Mouse (Mus musculus): ENCODE measurements around the gene Gtf3a. TPM values are rescaled to one million over a fixed set of nuclear protein-coding genes. Genes with fewer than 3 reads are reported as not detected.
A peak's percentile ranks its signal among the peaks of the same experiment; 100 is the strongest.

The Gtf3a gene
- polyA plus RNA-seq, 1 experiment from 2014 or later = 114 TPM

DNA sequence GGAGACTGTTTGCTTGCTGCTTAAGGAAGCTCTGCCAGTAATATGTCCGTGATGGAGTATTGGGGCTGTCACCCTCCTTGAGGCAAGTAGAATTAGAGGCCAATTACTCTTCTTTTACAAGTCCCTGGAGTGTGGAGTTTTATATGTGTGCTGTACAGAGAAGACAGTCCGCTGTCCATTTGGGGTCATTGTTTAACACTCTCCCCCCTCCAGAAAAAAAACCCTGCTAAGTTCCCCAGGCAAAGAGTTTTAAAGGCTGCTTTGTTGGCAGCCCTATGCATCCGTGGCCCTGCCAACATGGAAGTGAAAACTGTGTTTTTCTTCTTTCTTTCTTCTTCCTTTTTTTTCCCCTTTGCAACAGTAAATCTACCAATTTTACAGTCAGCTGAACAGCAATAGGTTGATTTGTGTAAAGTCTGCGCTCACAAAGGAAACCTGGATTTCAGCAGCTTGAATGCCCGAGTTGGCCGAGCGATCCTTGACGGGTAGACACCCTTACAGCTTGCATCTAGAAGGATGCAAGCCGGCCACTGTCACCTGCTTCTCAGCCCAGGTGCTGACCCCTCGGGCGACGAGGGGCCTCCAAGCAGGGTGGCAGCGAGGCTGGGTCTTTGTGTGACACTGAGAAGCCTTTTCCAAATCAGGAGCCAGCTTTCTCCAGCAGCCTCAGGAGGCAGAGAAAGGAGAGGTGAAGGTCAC lies 20.4 kb downstream of the Gtf3a start:
- no peak overlapping the region for H3K4me3 ChIP-seq (replicated peaks)
- peak overlapping the region; percentile 27 for H3K4me2 ChIP-seq
- H3K27me3 ChIP-seq = peaks cover 25% of the 10 kb centered on the region
- peak; percentile 57; the same call in 1 of the 2 replicates for ATAC-seq (ENCODE audit: low FRiP score)
- WGBS = 16% methylated on average over 13 of the region's 13 CpGs
- H3K27ac ChIP-seq = peak overlapping the region; percentile 36; the same call in 1 of the 2 replicates
- H3K9ac ChIP-seq = no peak overlapping the region
- H3K4me1 ChIP-seq = peaks cover 13% of the 10 kb centered on the region
- no peaks in the 10 kb centered on the region for H3K36me3 ChIP-seq (replicated peaks)
- no peaks in the 10 kb centered on the region for H3K9me3 ChIP-seq

DNA sequence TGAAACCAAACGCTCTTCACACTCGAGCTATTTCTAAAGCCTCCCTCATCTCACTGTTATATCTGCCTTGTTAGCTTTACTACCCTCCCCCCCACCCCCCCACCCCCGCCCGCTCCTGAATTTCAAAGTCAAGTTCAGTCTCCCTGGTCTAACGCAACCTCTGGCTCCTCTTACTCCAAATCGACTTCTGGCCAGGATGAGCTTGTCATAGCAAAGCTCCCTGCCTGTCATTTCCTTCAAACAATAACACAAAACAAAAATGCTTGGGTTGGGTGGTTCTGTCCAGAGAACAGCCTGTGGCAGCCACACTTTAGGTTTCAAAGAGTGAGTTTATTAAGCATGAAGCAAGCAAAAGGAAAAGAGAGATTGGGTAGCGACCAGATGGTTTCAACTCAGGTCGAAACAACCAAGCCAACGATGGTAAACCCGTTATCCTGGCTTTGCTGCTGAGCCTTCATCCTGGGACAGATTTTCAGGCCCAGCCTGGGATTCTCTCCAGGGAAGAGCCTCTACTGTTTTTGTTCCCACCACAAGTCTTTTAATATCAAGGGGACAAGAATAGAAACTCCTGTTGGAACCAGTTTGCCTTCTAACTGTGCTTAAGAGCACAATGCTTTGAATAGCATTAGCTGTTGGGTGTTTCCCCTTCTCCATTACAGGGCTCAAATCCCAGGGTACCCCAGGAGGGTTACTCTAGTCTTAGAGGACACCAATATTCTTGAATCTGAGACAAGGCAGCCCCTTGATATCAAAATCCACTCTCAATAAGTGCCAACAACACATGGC lies 23.5 kb downstream of the Gtf3a start:
- no peak for ATAC-seq (ENCODE audit: low FRiP score)
- 82% methylated on average over 10 of the region's 10 CpGs for WGBS
- Histone ChIP-seq H3K9ac (no peak overlapping the region), H3K4me2 (no peak overlapping the region), H3K36me3 (replicated peaks) (no peaks in the 10 kb centered on the region), H3K4me1 (peaks cover 9% of the 10 kb centered on the region), H3K27me3 (peaks cover 26% of the 10 kb centered on the region), H3K27ac (no peak overlapping the region), H3K4me3 (replicated peaks) (no peak overlapping the region), H3K9me3 (no peaks in the 10 kb centered on the region)

DNA sequence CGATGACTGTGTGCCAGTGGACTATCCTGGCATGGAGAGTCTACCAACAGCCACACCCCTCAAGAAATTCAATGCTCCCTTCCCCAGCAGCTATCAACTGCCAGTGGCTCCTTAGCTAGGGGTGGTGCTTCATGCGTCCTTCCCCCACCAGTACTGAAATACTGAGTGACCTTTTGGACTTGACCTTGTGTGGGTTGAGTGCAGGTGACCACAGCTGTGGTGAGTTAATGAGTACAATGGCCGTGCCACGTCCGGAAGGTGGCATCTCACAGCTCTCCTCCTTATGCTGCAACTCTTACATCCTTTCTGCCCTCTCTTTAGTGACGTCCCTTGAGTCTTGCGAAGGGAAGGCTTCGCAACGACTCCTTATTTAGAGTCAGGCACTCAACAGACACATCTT lies 24.9 kb downstream of the Gtf3a start:
- H3K9ac ChIP-seq = no peak overlapping the region
- no peak overlapping the region for H3K4me3 ChIP-seq (replicated peaks)
- no peaks in the 10 kb centered on the region for H3K9me3 ChIP-seq
- ATAC-seq (ENCODE audit: low FRiP score) = no peak
- WGBS = 94% methylated on average over 9 of the region's 9 CpGs
- no peak overlapping the region for H3K4me2 ChIP-seq
- peaks cover 9% of the 10 kb centered on the region for H3K4me1 ChIP-seq
- no peaks in the 10 kb centered on the region for H3K36me3 ChIP-seq (replicated peaks)
- no peak overlapping the region for H3K27ac ChIP-seq
- H3K27me3 ChIP-seq = peaks cover 26% of the 10 kb centered on the region

DNA sequence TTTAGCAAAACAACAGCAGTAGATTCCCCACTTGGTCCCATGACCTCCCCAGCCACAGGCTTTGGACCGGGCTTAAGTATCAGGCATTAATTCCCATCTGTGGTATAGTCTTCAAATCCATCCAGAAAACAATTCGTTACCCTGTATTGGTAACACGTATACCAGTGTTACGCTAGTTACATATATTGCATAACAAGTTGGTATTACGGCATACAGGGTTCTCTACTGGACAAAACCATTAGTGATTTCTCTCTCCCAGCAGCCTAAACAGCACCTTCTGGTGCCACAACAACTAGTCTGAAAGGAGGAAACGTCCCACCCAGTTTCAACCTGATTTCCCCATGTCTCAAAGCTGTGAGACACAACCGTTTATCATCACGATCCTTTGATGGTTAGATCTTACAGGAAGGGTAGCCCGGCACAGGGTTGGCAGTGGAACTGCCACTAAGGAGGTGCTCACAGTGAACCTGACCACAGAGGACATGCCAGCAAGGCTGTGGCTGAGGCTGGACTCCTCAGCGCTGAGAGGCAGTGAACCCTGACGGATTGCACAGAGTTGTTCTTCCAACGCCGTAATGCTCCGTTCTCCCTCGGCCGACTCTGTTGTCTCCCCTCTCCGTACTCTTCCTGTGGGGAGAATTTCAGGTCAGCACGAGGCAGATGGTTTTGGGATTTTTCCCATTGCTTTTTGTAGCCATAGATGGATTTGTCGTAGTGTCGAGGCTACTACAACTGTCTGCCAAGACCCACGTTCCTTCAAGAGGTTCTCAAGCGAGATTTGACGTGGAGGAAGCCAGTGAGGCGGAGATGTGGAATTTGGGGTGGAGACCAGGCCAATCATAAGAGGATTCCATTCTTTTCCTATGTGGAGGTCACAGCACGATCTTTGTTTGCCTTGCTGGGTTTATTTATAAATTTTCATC lies 25.7 kb downstream of the Gtf3a start:
- no peak for ATAC-seq (ENCODE audit: low FRiP score)
- Histone ChIP-seq H3K9me3 (no peaks in the 10 kb centered on the region), H3K4me3 (replicated peaks) (no peak overlapping the region), H3K9ac (no peak overlapping the region), H3K36me3 (replicated peaks) (no peaks in the 10 kb centered on the region), H3K4me1 (peaks cover 2% of the 10 kb centered on the region), H3K4me2 (no peak overlapping the region), H3K27ac (no peak overlapping the region), H3K27me3 (peaks cover 26% of the 10 kb centered on the region)
- 87% methylated on average over 25 of the region's 25 CpGs for WGBS

- Histone ChIP-seq H3K9me3 (no peaks in the 10 kb centered on the region), H3K9ac (no peak overlapping the region), H3K27me3 (peaks cover 26% of the 10 kb centered on the region), H3K36me3 (replicated peaks) (no peaks in the 10 kb centered on the region), H3K4me1 (no peaks in the 10 kb centered on the region), H3K4me3 (replicated peaks) (no peak overlapping the region), H3K27ac (no peak overlapping the region), H3K4me2 (no peak overlapping the region)
- 83% methylated on average over 13 of the region's 13 CpGs for WGBS
- no peak for ATAC-seq (ENCODE audit: low FRiP score)
These were observed 26.3 kb downstream of the Gtf3a start for GRCm38 (mm10) chr5:146974781-146975123.

DNA sequence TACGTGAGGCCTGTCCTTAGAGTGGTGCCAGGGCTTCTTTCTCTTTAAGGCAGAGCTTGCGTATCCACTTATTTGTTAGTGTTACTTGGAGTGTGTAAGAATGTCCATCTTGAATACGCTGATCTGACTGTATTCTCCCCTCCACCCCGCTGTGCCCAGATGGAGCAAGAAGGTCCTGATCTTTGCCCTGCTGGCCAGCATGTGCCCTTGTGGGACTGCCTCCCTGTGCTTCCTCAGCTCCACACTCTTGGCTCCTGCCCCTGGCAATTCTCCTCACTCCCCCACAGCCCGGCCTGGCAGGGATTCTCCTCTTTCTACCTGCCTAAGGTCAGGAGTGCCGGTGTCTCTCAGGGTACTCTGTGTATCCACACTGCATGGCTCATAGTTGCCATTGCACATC lies 32.9 kb downstream of the Gtf3a start:
- no peak overlapping the region for H3K4me2 ChIP-seq
- 84% methylated on average over 6 of the region's 6 CpGs for WGBS
- H3K27me3 ChIP-seq = peaks cover 38% of the 10 kb centered on the region
- no peaks in the 10 kb centered on the region for H3K36me3 ChIP-seq (replicated peaks)
- no peak overlapping the region for H3K27ac ChIP-seq
- peaks cover 5% of the 10 kb centered on the region; the same call in 1 of the 2 replicates for H3K4me1 ChIP-seq
- H3K4me3 ChIP-seq (replicated peaks) = no peak overlapping the region
- no peak for ATAC-seq (ENCODE audit: low FRiP score)
- no peaks in the 10 kb centered on the region for H3K9me3 ChIP-seq
- no peak overlapping the region for H3K9ac ChIP-seq

DNA sequence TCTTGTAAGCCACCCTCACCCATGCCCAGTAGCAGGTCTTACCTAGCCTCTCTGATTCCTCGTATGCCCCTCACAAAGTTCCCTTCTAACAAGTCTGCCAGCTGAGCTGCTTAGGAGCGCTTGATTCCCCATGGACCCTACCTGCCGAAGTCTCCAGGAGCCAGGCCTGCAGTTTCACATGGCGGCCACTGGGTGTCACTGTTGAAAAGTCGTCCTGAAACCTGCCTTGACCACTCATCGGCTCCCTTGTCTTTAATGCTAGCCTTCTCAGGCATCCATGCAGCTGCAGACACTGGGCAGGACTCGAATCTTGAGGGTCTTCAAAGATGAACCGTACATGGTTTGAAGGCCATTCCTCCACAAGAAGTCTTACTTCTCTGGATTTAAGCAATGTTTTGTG lies 34.8 kb downstream of the Gtf3a start:
- H3K9me3 ChIP-seq = no peaks in the 10 kb centered on the region
- ATAC-seq (ENCODE audit: low FRiP score) = peak; percentile 48; the same call in 1 of the 2 replicates
- H3K4me1 ChIP-seq = peaks cover 9% of the 10 kb centered on the region; the same call in 1 of the 2 replicates
- H3K4me3 ChIP-seq (replicated peaks) = no peak overlapping the region
- H3K27ac ChIP-seq = no peak overlapping the region
- no peaks in the 10 kb centered on the region for H3K36me3 ChIP-seq (replicated peaks)
- H3K27me3 ChIP-seq = peaks cover 45% of the 10 kb centered on the region
- WGBS = 12% methylated on average over 8 of the region's 8 CpGs
- no peak overlapping the region for H3K9ac ChIP-seq
- no peak overlapping the region for H3K4me2 ChIP-seq

GRCm38 (mm10) chr5:146985725-146986433 lies 37.4 kb downstream of the Gtf3a start:
- ATAC-seq (ENCODE audit: low FRiP score) = peak; percentile 15; the same call in 1 of the 2 replicates
- Histone ChIP-seq H3K27ac (peak overlapping the region; percentile 65), H3K27me3 (peaks cover 52% of the 10 kb centered on the region), H3K4me2 (no peak overlapping the region; the same call in 1 of the 2 replicates), H3K9ac (no peak overlapping the region), H3K4me3 (replicated peaks) (no peak overlapping the region), H3K4me1 (peaks cover 9% of the 10 kb centered on the region; the same call in 1 of the 2 replicates), H3K9me3 (no peaks in the 10 kb centered on the region), H3K36me3 (replicated peaks) (no peaks in the 10 kb centered on the region)
- 50% methylated on average over 21 of the region's 21 CpGs for WGBS

DNA sequence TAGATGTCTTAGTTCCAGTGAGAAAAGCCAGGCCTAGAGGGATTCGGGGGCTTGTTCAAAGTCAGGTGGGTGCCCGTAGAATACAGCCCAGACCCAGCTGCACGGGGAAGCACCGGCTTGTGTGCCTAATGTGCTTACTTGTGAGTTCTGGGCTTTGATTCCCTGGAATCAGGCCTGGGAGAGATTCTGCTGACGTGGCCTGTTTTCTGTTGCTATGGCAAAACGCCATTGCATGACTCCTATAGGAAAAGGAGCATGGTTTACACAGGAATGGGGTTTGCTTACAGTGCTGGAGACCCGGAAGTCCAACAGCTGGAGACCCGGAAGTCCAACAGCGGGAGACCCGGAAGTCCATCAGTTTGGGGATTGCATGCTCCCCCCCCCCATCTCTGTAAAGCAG lies 39.1 kb downstream of the Gtf3a start:
- no peaks in the 10 kb centered on the region for H3K9me3 ChIP-seq

DNA sequence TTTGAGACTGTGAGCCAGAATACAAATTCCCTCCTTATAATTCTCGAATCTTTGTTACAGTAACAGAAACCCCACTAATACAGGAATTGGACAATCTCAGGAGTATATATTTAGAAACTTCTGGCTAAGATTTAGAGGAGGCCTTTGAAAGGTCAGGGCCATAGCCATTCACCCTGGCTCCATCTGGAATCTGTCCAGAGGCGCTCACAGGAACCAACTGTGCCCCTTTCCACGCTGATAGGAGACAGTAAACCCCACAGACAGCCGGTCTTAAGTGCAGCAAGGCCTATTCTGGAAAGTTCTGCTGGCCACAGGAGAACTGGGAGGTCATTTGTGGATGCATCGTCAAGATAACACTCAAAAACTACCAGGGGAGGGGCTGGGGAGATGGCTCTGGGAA lies 40.6 kb downstream of the Gtf3a start:
- 93% methylated on average over 5 of the region's 5 CpGs for WGBS
- no peak for ATAC-seq (ENCODE audit: low FRiP score)
- Histone ChIP-seq H3K36me3 (replicated peaks) (no peaks in the 10 kb centered on the region), H3K4me3 (replicated peaks) (no peak overlapping the region), H3K4me1 (peaks cover 9% of the 10 kb centered on the region; the same call in 1 of the 2 replicates), H3K4me2 (no peak overlapping the region), H3K9ac (no peak overlapping the region), H3K27me3 (peaks cover 44% of the 10 kb centered on the region), H3K27ac (no peak overlapping the region), H3K9me3 (no peaks in the 10 kb centered on the region)

More for the DNA sequence above, 39.1 kb downstream of the Gtf3a start:
- Histone ChIP-seq H3K4me1 (peaks cover 9% of the 10 kb centered on the region; the same call in 1 of the 2 replicates), H3K27me3 (peaks cover 40% of the 10 kb centered on the region), H3K4me2 (no peak overlapping the region), H3K9ac (no peak overlapping the region), H3K36me3 (replicated peaks) (no peaks in the 10 kb centered on the region), H3K27ac (no peak overlapping the region), H3K4me3 (replicated peaks) (no peak overlapping the region)
- WGBS = 89% methylated on average over 10 of the region's 10 CpGs
- ATAC-seq (ENCODE audit: low FRiP score) = no peak

DNA sequence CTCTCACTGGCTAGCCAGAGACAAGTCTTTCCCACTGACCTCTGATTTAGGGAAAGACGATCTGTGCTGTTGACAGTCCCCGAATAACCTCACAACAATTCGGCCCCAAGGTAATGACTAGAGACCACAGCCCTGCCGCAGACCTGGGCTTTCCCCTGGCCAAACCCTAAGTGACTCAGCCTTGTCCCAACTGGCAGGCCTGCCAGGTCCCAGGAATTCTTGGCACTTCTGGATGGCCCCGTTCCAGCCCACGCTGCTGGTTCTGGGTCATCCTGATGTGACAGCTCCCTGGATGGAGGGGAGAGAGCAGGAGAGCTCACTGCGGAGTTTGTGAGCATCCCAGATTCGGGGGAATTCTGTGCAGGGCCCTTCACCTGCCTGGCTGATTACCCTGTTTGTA lies 45.1 kb downstream of the Gtf3a start:
- peaks cover 21% of the 10 kb centered on the region for H3K27me3 ChIP-seq
- H3K9me3 ChIP-seq = no peaks in the 10 kb centered on the region
- no peak overlapping the region for H3K4me3 ChIP-seq (replicated peaks)
- ATAC-seq (ENCODE audit: low FRiP score) = no peak
- no peaks in the 10 kb centered on the region for H3K36me3 ChIP-seq (replicated peaks)
- H3K4me2 ChIP-seq = no peak overlapping the region
- no peaks in the 10 kb centered on the region for H3K4me1 ChIP-seq
- no peak overlapping the region for H3K27ac ChIP-seq
- WGBS = 77% methylated on average over 8 of the region's 8 CpGs
- H3K9ac ChIP-seq = no peak overlapping the region
